Mouse (Mus musculus): ENCODE measurements around the gene L3mbtl2. TPM values are rescaled to one million over a fixed set of nuclear protein-coding genes. Genes with fewer than 3 reads are reported as not detected.

The L3mbtl2 gene
- total RNA-seq, 2 experiments from 2014 or later, result 36.1 to 37.9 TPM

DNA sequence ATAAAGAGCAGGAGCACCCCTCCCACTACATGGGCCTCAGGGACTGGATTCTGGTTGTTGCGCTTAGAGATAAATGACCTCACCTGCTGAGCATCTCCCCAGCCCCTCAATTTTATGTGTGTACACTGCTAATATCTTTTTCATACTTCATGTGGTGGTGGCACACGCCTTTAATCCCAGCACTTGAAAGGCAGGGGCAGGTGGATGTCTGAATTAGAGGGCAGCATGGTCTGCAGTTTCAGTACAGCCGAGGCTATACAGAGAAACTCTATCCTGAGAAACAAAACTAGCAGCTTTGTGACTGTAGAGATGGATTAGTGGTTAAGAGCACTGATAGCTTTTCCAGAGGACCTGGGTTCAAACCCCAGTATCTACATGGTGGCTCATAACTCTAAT lies 39.4 kb downstream of the L3mbtl2 start:
- no peak for DNase-seq (ENCODE audit: low spot score in 2 of 2)

DNA sequence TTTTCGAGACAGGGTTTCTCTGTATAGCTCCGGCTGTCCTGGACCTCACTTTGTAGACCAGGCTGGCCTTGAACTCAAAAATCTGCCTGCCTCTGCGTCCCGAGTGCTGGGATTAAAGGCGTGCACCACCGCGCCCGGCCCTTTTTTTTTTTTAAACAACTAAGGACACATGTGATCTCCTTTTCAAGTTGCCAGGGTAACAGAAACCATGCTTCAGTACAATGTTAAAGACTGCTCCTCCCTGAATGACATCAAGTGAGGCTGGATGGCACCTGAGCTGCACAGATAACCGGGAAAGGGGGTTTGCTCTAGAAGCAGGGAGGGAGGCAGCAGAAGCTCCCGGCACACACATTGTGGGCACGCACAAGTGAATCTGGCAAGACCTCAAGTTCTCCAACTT lies 45.3 kb downstream of the L3mbtl2 start:
- no peak for DNase-seq (ENCODE audit: low spot score in 2 of 2)

DNA sequence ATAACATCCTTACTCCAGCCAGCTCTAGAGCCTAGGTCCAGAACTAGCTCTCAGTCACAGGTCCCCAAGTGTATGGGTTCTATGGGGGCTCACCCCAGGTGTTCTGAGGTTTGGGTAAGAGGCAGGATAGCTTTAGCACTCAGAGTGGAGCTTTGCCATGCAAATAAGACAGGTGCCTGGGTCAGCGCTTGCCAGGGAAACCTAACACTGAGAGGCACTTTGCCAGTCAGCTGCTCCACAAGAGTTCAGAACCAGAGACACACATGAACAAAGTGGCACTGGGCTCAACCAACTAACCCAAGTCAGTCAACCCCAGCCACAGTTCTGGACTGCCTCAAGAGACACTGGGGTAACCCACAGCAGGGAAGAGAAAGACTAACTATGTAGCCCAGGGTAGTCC lies 46.0 kb downstream of the L3mbtl2 start:
- DNase-seq (ENCODE audit: low spot score in 2 of 2), result no peak

DNA sequence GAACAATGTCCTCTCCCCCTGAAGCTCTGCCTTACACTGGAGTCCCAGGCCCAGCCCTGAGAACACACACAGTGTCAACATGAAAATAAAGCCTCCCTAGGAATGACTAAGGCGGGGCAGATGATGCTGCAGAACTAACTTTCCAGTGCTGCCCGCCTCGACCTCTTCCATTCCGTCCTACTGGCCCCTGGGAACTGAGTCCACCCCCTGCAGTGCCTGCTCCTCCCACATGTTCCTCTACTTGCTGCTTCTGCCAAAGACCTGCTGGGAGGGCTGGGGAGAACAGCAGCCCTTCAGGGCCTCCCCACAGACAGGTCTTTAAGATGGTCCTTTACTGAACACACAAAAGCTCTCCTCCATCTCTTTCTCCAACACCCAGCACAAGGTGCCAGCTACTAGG lies 47.1 kb downstream of the L3mbtl2 start:
- DNase-seq (ENCODE audit: low spot score in 2 of 2), result no peak

DNA sequence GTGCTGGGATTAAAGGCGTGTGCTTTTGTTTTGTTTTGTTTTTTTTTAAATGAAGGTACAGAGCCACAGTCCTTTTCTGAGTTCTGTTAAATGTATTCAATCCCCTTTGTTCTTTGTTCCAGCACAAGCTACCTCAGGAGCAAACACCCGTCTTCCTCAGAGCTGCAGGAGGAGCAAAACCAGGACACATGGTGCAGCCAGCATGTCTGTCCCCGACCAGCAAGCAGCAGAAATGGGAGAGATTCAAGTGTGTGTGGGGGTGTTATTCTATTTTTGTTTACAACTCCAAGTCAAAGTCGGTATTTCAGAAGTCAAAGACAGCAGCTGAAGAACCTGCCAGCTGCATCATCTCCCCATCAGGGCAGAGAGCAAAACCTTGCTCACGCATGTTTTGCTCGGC lies 50.1 kb downstream of the L3mbtl2 start:
- no peak for DNase-seq (ENCODE audit: low spot score in 2 of 2)

DNA sequence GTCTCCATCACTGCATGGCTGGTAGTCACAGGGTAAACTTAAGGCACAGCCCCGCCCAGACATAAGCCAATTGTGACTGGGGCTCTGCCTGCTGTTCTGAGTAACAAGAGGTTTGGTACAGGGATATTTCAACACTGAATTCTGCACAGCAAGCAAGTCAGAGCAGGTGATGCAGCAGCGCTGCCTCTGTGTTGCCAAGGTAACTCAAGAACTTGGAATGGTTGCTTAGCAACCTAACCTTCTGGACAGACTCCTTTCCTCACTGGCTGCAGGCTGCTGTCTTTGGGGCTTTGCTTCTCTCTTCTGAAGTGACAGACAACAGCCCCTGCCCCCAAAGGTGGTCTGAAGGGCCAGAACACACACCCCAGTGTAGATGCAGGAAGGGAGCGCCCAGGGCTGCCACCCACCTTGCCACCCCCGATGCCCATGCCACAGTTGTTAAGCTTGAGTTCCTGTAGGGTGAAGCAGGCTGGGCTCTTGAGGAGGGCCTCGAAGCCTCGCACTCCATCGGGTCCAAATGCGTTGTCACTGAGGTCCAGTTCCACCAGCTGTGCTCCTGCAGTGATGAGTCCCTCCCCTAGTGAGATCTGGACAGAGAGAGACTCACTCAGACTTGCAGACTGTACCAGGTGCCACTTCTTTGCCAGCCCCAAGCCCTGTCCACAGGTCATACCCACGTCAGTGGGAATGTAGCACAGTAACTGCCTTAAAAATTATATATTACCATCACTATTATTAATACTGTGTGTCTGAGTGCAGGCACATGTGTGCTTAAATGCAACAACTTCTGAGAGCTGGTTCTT lies 54.8 kb downstream of the L3mbtl2 start:
- DNase-seq (ENCODE audit: low spot score in 2 of 2), result no peak

DNA sequence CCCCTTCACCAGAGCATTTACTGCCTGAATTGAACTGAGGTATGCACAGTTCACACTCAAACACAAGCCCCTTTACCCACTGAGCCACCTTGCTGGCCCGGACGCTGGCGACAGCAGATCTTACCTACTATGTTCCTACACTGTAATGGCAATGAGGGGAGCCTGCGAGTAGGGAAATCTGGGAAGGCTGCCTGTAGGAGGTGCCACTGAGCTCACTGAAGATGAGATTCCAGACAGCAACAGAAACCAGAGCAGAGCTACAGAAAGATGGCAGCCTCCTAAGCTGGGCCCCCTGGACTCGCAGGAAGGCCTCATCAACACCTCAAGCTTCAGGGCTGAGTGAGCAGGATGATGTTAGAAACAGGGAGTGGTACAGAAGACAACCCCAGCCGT lies 55.4 kb downstream of the L3mbtl2 start:
- no peak for DNase-seq (ENCODE audit: low spot score in 2 of 2)

DNA sequence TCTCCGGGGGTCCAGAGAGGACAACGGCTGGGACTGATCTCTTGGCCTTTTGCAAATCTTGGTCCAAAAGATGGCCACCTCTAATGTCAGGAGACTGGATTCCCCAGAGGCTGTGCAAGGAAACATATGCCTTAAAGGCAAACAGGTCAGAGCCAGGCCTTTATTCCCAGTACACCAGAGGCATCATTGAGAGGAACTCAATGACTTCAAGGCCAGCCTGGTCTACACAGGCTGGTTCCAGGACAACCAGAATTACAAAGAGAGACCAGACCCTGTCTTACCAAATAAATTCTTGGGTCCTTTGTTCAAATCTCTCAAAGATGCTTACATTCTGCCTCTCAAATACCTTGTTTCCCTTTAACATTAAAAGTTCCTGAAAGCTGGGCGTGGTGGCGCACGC lies 58.7 kb downstream of the L3mbtl2 start:
- DNase-seq (ENCODE audit: low spot score in 2 of 2), result no peak

DNA sequence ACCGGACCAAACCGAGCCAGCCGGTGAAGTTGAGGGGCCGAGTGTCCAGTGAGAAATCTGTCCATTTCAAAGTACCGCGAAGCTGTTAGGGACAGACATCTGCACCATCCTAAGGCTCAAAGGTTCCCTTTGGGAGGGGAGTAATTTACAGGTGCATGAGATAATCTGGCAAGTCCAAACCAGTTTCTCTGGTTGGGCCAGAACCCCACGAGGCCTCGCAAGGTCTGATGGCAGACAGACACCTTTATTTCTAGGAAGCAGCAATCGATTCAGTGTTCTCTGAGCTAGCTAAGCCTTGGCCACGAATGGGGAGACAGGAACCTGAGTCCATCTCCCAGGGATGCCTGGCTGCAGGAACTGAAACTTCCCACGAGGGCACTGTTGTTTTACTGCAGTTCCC lies 60.0 kb downstream of the L3mbtl2 start:
- DNase-seq (ENCODE audit: low spot score in 2 of 2), result no peak

DNA sequence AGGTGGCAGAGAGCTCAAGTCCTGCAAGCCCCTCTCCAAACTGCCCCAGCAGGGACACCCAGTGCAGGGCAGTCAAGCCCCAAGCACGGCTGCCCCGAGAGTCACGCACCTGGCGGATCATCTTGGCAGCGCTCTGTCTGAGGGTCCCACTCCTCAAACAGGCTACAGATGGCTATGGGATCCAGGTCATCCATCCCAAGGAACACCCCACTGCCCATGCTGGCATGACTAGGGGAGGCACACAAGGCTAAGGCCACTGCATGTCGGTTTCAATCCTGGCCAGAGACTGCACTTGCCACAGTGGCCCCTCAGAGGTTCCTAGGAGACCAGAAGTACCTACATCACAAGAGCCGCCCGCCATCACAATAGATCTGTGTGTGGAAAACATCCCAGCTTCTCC lies 62.3 kb downstream of the L3mbtl2 start:
- no peak for DNase-seq (ENCODE audit: low spot score in 2 of 2)

DNA sequence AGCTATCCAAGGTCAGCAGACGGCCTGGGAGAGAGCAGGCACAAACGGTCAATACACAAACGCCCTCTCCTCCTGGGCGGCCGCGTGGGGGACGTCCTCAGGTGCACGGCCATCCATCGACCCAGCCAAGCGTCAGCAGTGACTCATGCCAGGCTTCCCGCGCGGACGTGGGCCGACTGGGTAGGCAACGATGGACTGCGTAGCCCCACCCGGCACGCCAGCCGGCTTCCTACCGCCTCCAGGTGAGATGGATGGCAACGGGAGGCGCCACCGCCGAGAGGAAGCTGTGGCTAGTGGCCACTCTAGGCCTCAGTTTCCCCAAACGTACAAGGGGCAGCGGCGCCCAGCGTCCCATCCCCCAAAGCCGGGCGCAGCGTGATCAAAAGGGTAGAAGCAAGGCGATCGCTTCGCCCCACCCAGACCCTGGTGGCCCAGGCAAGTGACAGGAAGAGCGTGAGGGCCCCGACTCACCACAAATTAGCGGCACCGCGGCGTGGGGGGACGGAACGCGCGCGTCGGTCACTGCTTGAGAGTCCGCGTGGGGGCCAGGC lies 65.6 kb downstream of the L3mbtl2 start:
- peak; percentile 26 to 50 for DNase-seq (ENCODE audit: low spot score in 2 of 2)

DNA sequence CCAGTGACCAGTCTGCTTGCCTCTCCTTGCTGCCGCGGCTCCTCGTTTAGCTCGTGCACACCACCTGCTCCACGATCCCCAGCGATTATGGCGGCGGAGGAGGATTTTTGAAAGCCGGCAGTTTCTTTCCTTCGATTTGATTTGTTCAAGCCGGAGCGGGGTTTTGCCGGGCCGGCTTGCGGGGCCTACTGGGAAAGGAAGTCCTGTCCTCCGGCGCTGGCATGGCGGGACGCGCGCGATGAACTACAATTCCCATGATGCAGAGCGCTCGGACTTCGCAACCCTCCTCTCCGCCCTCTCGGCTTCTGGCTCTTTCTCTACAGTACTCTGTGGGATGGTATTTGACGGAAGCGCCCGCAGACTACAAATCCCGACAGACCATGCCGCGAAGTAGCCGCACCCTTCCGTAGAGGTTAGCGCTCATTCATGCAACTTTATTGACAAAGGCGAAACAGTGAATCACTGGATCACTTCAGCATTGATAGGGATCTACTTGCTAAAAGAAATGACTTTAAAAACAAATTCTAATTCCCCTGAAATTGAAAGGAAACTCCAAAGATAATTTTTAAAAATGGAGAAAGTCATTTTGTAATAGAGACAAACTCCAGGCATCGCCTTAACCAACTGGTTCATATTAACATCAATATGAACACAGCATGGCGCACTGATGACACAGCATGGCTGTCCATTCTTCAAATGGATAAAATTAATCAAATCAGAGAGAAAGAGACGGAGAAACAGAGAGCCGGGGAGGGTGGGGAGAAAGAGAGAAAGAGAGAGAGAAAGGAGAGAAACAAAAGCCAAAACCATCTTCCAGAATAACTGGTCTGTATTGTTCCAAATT lies 66.3 kb downstream of the L3mbtl2 start:
- DNase-seq (ENCODE audit: low spot score in 2 of 2), result peak; percentile 97

DNA sequence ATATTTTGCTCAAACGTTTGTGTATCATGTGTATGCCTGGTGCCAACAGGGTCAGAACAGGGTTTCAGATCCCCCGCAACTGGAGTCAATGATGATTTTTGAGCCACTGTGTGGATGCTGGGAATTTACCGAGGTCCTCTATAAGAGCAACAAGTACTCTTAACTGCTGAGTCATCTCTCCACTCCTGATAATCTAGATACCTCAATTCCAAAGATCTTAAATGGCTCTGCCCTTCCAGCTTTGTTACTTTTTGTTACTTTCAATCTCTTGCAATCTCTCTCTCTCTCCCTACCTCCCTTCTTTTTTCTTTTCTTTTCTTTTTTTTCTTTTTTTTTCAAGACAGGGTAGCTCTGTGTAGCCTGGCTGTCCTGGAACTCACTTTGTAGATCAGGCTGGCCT lies 71.4 kb downstream of the L3mbtl2 start:
- no peak for DNase-seq (ENCODE audit: low spot score in 2 of 2)

Other genes starting within 250 kb of the L3mbtl2 start
- 100 to 1,000 TPM; 139 to 157 TPM for gene Rbx1, start 197.6 kb upstream of the L3mbtl2 start, total RNA-seq (2021)
- gene Ep300, start 78.5 kb upstream of the L3mbtl2 start, total RNA-seq (2021), result 10 to 100 TPM; 57.8 to 59.5 TPM
- 10 to 100 TPM; 24.0 to 31.8 TPM for gene Chadl, start 33.4 kb downstream of the L3mbtl2 start, total RNA-seq (2021)
- gene Zc3h7b, start 81.2 kb downstream of the L3mbtl2 start, total RNA-seq (2021), result 100 to 1,000 TPM; 155 to 187 TPM
- 100 to 1,000 TPM; 189 to 201 TPM for gene Rangap1, start 81.6 kb downstream of the L3mbtl2 start, total RNA-seq (2021)
- gene Tef, start 138.5 kb downstream of the L3mbtl2 start, total RNA-seq (2021), result 100 to 1,000 TPM; 125 to 148 TPM
- 10 to 100 TPM; 25.2 to 31.9 TPM for gene Tob2, start 194.9 kb downstream of the L3mbtl2 start, total RNA-seq (2021)
- gene Phf5a, start 208.0 kb downstream of the L3mbtl2 start, total RNA-seq (2021), result 10 to 100 TPM; 44.9 to 49.2 TPM
- 100 to 1,000 TPM; 396 to 417 TPM for gene Aco2, start 208.4 kb downstream of the L3mbtl2 start, total RNA-seq (2021)

Data from layer of hippocampus, postnatal 10 days (tissue).